Mouse (Mus musculus): ENCODE results near the gene Ccdc91.
A peak's percentile ranks its signal among the peaks of the same experiment; 100 is the strongest.

The Ccdc91 gene

DNA sequence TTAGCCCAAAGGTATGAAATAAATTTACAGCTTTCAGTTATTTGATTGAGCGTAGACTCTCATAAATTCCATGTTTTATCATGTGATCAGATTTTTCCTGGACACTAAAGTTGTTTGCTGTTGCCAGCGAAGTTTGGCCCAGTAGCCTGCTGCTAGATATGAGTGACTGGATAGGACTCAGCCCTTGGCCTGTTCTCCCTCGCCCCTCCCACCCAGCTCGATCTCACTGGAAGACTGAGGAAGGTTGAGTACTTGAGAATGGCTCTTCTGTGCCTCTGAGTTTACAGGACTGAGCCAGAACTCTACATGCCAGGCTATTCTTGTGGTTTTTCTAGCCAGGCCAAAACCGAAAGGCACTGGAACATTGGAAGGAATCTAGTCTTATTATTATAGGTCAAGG lies 93.6 kb downstream of the Ccdc91 start:
- DNase-seq (ENCODE audit: low read depth, low spot score), result no peak

DNA sequence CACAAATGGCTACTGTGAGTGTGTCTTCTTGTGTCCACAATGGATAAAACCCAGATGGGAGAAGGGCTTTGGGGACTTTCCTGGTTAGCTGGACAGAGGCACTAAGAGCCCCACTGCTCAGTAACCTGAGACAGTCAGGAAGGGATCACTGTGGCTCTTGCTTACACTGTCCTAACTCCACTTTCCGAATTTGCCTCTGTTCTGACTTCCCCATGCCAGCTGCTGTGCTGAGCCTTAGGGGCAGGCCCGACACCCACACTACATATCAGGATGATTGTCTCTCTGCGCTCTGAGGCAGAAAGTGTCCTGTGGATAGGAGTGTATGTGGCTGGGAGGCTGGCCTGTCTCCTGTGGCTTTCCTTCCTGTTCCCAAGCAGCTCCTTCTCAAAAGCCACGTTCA lies 97.5 kb downstream of the Ccdc91 start:
- no peak for DNase-seq (ENCODE audit: low read depth, low spot score)

DNA sequence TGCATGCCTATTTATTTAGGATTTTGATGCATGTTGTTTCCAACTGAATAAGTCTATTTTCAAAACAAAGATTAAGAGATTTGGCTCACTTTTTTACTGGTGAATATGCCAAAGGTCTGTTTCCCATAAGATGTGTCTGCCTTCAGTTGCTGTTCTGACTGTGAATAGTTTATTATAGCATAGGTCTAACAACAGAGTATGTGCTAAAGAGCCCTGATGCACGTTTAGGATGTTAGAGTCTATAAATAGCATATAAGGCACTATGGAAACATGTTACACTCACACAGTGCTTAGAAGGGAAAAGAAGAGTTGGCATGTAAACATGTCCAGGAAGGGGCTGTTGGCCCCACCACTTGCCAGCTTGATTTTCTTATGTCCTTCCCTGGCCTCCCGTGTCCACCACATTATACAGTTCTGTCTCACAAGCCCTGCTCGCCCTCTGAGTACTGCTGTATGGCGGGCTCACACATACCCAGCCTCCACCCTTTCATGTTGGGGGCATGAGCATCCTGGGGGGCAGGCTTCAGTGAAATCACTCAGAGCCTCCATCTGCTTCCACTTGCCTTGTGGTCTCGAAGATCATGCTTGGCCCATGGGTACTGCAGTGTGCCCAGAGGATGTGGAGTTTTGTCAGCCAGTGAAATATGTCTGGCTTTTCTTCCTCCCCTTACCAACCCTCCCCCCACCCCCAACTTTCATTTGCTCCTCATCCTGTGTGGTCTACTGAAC lies 99.0 kb downstream of the Ccdc91 start:
- DNase-seq (ENCODE audit: low read depth, low spot score), result no peak

DNA sequence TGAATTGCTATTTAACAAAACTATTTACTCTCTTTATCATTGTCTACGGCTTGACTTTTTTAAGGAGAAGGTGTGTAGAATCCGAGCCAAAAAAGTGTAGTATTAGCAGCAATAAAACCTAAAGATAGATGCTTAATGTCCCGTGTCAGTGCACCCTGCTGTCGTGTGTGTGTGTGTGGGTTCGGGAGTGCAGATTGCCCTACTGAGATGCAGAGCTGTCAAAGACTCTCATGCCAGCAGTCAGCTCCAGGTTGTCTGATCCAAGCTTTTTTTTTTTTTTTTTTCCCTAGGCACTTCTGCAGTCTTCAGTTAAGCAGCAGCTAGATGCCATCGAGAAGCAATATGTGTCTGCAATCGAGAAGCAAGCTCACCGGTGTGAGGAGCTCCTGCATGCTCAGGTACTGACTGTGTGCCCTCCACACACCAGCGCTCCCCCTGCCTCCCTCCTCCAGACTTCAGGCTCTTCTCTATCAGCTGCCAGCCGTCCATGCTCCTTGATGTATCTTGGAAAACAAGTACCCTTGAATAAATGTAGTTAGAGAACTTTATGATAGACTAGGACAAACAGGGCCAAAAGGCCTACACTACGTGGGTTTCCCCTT lies 99.7 kb downstream of the Ccdc91 start:
- DNase-seq (ENCODE audit: low read depth, low spot score), result no peak

DNA sequence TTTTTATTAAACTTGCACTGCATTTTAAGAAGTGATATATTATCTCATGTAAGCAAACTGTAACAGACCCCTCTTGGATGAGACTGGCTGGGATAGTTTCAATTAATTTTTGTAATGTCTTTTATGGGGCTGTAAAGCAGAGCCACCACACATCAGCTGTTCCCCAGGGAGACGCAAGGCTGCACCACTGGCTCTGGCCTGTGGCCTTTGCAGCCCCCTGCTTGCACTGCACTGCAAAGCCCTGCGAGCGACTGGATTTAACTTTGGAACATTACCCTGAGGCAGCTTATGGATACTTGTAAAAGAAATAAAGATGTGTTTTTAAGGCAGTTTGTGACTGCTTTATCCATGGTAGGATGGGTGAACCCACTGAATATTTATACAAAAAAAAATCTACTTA lies 112.0 kb downstream of the Ccdc91 start:
- DNase-seq (ENCODE audit: low read depth, low spot score), result no peak

DNA sequence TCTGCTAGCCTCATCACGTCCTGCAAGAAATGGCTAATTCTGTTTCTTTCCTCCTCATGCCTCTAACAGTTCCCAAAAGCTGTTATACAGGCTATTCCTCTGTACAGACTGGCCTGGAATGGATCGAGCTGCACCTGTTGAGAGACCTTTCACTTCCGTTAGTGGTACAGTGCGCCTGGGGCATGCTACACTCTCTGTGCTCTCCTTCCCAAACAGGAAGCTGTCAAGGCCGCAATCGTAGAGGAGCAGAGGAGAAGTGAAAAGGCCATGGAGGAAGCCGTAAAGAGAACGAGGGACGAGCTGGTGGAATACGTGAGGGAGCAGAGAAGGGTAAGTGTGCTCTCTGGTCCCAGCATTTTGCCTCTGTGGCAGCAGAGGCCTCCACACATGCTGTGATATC lies 131.0 kb downstream of the Ccdc91 start:
- DNase-seq (ENCODE audit: low read depth, low spot score), result no peak

DNA sequence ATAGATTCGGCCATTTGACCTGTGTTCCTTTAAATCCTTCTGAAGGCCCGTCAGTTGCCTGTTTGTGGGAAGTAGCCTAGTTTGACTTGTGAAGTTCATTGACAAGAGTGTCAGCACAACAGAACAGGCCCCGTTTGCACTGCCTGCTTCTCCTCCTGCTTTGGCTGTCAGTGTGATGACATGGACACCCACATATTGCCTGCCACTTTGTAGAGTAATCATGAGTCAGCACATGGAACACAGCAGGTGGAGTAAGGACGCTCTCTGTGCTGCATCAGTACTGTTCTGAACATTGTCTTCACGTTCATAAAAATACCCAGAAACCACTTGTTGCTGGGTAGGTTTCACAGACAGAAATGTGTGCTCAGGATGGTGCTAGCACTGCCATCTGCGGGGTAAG lies 132.0 kb downstream of the Ccdc91 start:
- DNase-seq (ENCODE audit: low read depth, low spot score), result no peak

DNA sequence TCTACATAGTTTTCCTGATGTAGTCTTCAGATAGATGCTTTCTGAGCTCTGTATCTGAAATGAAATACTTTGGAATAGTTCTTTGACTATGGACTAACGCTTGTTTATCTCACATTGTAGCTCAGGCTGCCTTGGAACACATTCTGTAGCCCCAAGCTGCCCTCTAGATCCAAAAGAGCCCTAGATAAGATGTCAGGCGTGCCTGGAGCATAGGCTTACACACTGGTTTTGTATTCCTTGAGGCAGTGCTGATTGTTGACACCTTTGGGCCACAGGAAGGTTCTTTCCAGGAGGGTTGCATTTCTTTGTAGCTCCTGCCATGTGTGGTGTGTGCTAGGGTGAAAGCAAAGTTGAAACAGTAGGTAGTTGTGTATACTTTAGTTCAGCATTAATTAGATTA lies 139.7 kb downstream of the Ccdc91 start:
- DNase-seq (ENCODE audit: low read depth, low spot score), result no peak

DNA sequence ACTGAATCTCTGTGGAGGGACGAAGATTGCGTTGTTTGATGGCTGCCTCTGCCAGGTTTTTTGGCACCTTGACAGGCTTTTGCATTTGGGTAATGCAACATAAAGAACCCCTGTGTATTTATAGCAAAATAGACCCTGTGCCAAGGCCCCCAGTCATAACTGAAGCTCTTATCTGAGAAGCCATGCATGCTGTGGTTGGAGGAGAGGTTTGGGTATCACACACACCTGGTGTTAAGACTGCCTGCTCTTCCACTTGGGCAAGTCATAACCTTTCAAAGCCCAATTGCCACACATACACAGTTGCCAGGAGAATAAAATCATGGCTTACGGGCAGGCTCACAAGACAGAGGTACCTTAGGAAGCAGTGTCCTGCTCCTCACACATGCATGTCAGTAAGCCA lies 147.5 kb downstream of the Ccdc91 start:
- DNase-seq (ENCODE audit: low read depth, low spot score), result no peak

DNA sequence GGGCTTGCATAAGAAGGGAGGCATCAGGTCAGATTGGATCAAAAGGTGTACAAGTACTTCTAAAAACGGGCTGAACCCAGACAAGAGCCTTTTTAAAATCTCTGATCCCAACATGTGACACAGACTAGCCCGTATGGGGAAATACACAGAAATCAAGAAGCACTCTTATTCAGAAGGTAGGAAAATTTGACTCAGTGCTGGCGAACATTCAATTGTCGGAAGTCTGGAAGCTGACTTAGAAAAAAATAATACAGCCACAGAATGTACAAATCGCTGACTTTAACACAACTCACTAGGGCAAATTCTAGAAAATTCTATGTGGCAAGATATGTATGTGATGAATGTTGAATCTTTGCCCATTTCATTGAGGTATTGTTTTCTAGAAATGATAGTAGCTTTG lies 160.8 kb downstream of the Ccdc91 start:
- DNase-seq (ENCODE audit: low read depth, low spot score), result no peak

DNA sequence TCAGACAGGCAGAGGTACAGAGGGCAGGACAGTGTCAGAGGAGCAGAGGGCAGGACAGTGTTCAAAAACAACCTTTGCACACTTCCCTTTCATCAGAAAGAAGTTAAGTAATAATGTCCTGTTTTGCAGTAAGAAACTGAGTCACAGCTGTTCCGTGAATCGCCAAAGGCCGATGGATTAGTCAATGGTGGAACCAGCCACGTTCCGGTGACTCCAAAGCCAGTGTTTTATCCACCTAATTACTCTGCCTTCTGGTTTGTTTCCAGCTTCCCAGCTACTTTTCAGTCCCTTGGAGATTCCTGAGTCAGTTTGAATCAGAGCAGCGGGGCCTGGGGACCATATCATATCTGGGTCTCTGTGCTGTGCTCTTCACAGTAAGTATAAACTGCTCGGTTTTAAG lies 168.2 kb downstream of the Ccdc91 start:
- no peak for DNase-seq (ENCODE audit: low read depth, low spot score)

DNA sequence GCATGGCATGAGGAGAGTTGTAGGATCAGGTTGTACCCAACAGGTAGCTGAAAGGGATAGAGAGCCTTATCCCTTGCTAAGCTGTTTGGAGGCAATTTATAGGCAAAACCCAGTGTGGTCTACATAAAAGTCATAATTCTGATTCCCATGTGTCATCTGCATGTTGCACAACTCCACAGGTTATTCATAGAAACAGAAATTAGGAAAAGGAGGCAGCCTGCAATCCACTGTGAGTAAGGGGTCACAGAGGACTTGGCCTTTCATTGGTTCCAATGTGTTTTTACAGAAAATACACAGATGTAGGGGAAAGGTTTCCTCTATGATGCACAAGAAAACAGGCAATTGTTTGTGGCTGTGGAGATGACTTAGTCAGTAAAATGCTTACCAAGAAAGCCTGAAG lies 168.8 kb downstream of the Ccdc91 start:
- no peak for DNase-seq (ENCODE audit: low read depth, low spot score)

DNA sequence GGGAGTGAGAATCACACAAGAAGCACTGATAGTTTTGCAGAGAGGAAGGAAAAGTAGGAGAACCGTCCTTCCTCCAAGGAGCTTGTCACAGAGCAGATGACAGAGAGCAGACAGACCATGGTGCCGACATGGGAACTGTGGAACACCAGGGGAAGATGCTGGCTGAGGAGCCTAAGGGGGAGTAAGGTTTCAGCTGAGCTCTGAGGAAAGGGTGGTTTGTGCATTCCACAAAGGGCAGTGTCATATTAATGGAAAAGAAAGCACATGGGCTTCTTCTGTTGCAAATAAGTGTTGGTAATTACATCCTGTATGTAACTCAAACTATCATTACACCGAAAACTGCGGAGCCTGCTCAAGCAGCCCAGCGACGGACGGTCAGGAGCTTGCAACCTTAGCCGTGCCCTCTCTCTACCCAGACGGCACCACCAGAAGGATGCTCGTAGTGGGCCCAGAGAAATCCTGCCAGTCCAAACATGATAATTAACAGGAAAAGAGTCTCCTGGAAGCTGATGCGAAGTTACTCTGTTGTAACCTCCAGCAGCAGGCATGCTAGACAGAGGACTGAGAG lies 170.9 kb downstream of the Ccdc91 start:
- DNase-seq (ENCODE audit: low read depth, low spot score), result no peak

DNA sequence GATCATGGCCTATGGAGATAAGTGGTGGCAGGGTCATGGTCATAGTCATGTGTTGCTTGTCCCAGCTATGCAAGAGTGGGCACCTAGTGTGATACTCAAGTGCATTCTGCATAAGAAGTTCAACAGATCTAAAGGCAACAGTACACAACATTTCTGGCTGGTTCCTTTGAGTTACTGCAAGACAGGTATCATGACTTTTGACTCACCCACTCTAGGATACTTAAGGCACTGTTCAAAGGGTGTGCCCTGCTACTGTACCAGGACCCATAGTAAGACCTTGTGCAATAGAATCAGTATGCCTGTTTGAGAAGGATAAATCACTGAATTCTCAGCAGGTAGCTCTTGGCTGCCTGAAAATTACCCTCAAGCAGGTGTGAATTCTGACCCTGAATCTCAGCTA lies 182.4 kb downstream of the Ccdc91 start:
- DNase-seq (ENCODE audit: low read depth, low spot score), result no peak

DNA sequence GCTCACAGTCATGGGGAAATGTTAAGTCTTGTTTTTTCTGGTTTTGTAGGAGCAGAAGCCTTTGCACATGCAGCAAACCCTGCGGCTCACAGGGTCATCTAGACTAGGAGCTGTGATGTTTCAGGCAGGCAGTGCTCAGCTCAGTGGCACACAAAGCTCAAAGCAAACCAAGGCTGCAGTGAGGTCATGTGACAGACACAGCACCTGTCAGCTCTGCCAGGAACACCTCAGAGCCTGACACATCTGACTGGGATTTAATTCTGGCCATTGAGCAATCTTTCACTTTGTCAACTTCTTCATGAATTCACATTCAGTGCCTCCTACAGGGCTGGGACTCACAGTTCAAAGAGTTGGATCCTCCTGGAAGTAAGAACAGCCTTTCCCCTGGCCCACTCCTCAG lies 185.1 kb downstream of the Ccdc91 start:
- no peak for DNase-seq (ENCODE audit: low read depth, low spot score)

DNA sequence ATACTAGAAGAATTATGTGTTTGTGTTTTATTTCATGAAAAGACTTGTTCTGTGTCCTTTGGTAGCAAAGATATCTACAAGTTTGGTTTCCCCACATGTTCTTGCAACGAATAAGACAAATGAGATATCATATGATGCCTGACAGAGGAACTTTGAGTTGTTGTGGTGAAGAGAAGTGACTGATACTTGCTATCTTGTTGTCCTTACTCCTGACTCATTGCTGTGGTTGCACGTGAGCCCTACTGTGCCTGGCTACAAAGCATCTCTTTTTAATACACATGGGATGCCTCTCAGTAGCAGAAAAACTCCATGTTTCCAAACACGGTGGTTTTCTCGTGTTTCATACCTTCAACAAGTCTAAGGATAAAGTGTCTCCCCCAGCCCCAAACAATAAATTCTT lies 186.2 kb downstream of the Ccdc91 start:
- no peak for DNase-seq (ENCODE audit: low read depth, low spot score)

DNA sequence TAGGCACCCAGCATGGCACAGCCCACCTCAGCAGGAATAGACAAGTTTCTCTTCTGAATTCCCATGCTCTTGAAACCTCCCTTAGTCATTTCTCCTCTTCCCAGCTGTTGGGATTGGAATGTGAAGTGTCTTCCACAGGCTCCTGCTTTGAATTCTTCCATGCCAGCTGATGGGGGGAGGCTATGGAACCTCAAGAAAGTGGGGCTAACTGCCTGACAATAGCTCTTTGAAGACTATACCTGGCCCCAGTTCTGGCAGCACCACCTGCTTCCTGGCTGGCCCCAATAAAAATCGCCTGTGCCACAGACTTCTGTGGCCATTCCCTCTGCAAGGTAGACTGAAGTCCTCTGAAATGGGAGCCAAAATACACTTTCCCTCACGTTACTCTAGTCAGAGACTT lies 187.0 kb downstream of the Ccdc91 start:
- no peak for DNase-seq (ENCODE audit: low read depth, low spot score)

DNA sequence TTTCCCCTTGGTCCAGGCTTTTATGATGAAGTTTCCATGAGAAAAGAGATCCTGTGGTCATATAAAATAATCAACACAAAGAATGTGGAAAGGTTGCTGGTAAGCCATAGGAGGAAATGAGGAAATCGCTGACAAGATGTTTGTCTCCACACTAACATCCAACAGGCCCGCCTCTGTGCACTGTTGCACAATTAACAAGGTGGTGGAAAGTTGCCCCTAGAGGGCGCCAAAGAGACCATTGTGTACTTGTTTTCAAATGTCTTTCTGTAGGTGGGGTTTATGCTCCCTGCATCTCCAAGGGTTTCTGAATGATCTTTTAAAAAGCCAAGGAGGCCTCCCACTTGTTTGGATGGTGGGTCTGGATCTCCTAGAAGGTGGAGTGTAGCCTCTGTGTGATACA lies 188.7 kb downstream of the Ccdc91 start:
- DNase-seq (ENCODE audit: low read depth, low spot score), result peak; percentile 25

DNA sequence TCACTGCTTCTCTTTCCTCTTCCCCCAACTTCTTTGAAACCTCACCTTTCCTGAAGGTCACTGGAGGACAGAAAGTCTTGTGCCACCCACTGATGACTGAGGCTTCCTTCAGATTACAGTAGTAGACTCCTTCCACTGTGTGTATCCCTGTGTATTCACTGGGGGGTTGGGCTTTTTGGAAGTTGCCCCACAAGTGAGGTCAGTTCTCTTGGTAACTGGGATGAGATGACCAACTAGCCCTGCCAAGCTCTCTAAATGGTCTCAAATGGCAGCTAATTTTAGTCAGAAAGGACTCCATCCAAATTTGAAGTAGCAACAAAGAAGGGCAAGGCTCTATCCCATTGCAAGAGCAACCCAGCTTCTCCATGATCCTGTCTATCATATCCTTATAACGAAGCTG lies 195.7 kb downstream of the Ccdc91 start:
- no peak for DNase-seq (ENCODE audit: low read depth, low spot score)

DNA sequence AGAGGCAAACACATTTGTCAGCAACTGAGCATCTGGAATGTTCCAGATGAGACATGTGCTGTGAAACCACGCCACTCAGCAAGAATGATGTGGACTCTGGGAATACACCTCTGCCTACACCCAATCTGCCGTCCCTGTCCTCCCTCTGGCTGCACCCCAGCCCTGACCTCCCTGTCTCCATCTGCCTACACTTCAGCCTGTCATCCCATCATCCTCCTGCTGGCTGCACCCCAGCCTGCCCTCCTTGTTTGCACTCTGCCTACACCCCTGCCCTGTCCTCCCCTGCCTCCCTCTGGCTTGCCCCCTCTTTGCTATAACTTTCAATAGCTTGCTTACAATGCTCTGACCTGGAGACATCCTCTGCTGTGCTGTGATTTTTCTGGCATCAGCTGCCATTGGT lies 196.9 kb downstream of the Ccdc91 start:
- no peak for DNase-seq (ENCODE audit: low read depth, low spot score)

DNA sequence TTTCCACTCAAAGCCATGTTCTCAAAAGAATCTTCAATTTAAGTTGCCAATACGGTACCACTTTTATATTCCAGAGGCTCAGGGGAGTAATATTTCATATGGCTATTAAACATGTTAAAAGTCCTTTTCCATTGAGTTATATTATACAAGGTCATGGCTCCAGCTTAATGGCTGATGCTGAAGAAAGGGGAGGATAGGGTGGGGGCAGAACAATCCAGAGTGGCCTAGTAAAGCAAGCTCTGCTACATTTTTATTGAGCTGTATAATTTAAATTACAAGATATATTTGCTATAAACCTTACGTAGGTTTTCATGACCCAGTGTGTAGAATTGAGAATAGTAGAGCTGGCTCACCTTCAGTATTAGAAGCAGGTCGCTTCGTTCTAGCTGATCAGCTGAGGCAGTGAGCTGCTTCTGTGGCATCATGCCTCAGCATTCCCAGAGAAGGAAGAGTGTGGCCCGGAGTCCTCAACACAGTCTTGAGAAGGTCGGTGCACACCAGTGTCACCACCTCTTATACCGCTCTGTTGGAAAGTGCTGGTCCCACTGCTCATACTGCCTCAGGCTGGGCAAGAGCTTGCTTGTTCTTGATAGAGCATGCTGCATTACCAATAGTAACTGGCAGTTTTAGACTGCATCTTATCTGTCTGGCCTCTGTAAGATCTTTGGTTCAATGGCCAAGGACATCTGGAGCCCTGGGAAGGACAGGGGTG lies 199.6 kb downstream of the Ccdc91 start:
- no peak for DNase-seq (ENCODE audit: low read depth, low spot score)

DNA sequence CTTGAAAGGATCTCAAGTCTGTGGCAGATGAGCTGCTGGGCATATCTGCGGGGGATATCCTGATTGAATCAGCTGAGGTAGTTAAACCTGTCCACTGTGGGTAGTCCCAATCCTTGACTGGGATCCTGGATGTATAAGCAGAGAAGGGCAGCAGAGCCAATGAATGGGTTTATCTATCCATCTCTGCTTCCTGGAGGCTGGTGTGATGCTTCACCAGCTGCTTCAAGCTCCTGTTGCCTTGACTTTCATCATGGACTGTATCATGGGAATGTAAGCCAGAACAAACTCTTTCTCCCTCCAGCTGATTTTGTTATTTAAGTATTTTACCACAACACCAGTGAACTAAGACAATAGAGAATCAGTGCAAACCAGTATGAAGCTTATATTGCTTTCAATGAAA lies 200.6 kb downstream of the Ccdc91 start:
- no peak for DNase-seq (ENCODE audit: low read depth, low spot score)
